Mouse (Mus musculus): ENCODE measurements around the gene Ppan. TPM values are rescaled to one million over a fixed set of nuclear protein-coding genes. Genes with fewer than 3 reads are reported as not detected.

Ppan gene
- total and polyA plus RNA-seq, 2 experiments from 2014 or later, result 36.8 to 45.4 TPM

DNA sequence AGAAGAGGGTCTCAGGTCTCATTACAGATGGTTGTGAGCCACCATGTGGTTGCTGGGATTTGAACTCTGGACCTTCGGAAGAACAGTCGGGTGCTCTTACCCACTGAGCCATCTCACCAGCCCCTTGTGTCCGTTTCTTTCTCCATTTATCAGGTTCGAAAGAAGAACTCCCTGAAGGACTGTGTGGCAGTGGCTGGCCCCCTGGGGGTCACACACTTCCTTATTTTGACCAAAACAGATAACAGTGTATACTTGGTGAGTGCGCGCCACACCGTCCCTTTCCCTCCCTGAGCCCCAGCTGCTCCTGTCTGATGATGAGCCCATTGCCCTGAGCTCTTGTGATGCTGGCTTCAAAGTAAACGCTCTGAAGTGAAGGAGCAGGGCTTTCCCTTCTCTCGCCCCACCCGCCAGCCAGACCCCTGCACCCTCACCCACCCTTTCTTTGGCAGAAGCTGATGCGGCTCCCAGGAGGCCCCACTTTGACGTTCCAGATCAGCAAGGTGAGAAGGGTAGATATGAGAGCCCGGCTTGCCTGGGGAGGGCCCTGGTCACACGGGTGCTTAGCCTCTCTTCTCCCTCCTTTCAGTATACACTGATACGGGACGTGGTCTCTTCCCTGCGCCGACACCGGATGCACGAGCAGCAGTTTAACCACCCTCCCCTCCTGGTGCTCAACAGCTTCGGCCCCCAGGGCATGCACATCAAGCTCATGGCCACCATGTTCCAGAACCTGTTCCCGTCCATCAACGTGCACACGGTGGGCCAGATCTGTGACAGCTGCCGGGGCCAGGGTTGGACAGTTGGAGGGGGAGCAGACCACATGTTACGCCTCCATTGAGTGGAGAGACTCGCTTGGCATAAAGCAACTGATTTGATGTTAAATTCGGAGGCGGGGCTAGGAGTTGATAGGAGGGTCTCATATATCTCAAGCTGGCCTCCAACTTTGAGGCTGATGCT is 1.5 kb downstream of the Ppan start:
- Histone ChIP-seq H3K4me3 (ENCODE audit: low read length) (no peak overlapping the region), H3K9ac (replicated peaks; ENCODE audit: low read length) (no peak overlapping the region; the same call in 1 of the 2 replicates), H3K27me3 (ENCODE audit: insufficient read depth, low read length) (no peaks in the 10 kb centered on the region), H3K4me1 (ENCODE audit: insufficient read depth, low read length) (no peaks in the 10 kb centered on the region), H3K36me3 (ENCODE audit: insufficient read depth, low read length) (peaks cover 47% of the 10 kb centered on the region), H3K27ac (no peak overlapping the region), H3K9me3 (ENCODE audit: low read length) (no peaks in the 10 kb centered on the region), H3K4me2 (ENCODE audit: low read depth, low read length) (peak overlapping the region; percentile 65)
- DNase-seq (ENCODE audit: low spot score) (no peak), ATAC-seq (no peak)
- TF ChIP-seq CTCF (IDR thresholded peaks at IDR 0.05; ENCODE audit: low read depth), result no peak
- WGBS, result 86% methylated on average over 29 of the region's 29 CpGs

DNA sequence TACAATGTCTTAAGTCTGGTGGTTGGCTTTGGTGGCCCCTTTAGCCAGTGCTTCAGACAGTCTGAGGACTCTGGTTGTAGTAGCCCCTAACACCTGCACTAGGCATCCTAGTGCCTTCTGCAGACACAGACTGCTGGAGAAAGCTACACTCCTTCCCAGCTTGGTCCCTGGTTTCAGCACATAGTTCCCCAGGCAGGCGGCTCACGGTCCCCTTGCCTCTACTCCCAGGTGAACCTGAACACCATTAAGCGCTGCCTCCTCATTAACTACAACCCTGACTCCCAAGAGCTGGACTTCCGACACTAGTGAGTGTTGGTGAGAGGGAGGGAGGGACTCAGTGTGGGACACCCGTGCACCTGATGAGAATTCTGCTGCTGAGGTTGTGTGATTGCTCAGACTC is 2.4 kb downstream of the Ppan start:
- Histone ChIP-seq H3K4me1 (ENCODE audit: insufficient read depth, low read length) (no peaks in the 10 kb centered on the region), H3K9ac (replicated peaks; ENCODE audit: low read length) (no peak overlapping the region), H3K4me2 (ENCODE audit: low read depth, low read length) (no peak overlapping the region), H3K9me3 (ENCODE audit: low read length) (no peaks in the 10 kb centered on the region), H3K27me3 (ENCODE audit: insufficient read depth, low read length) (no peaks in the 10 kb centered on the region), H3K4me3 (ENCODE audit: low read length) (no peak overlapping the region), H3K27ac (no peak overlapping the region), H3K36me3 (ENCODE audit: insufficient read depth, low read length) (peaks cover 57% of the 10 kb centered on the region)
- DNase-seq (ENCODE audit: low spot score), result no peak
- no peak for ATAC-seq
- TF ChIP-seq CTCF (IDR thresholded peaks at IDR 0.05; ENCODE audit: low read depth), result no peak
- 93% methylated on average over 5 of the region's 5 CpGs for WGBS

DNA sequence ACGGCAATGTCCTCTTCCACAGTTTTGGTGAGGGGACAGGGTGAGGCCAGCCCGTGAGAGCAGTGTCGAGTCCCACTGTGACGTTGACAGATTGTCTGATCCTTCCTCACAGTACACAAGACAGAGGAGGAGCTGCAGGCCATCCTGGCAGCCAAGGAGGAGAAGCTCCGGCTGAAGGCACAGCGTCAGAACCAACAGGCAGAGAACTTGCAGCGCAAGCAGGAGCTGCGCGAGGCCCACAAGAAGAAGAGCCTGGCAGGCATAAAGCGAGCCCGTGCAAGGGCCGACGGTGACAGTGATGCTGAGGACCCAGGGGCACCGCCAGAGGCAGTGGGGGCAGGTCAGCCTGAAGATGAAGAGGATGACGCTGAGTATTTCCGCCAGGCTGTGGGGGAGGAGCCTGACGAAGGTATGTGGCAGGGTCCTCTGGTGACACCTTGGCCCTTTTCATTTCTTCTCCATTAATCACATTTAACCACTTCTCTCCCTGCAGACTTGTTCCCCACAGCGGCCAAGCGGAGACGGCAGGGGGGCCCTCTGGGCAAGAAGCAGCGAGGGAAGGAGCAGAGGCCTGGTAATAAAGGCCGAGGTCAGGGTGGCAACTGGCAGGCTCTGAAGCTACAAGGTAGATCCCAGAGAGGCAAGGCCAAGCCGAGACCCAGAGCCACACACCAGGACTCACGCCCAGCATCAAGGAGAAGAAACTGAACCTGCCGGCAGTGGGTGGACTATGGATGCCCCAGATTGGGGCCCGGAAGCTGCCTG is 3.5 kb downstream of the Ppan start:
- 79% methylated on average over 26 of the region's 26 CpGs for WGBS
- no peak for TF ChIP-seq CTCF (IDR thresholded peaks at IDR 0.05; ENCODE audit: low read depth)
- no peaks in the 10 kb centered on the region for H3K9me3 ChIP-seq (ENCODE audit: low read length)
- no peak overlapping the region for H3K4me3 ChIP-seq (ENCODE audit: low read length)
- no peak overlapping the region for H3K27ac ChIP-seq
- ATAC-seq (no peak), DNase-seq (ENCODE audit: low spot score) (no peak)
- H3K4me2 ChIP-seq (ENCODE audit: low read depth, low read length), result no peak overlapping the region
- no peaks in the 10 kb centered on the region for H3K27me3 ChIP-seq (ENCODE audit: insufficient read depth, low read length)
- H3K9ac ChIP-seq (replicated peaks; ENCODE audit: low read length), result no peak overlapping the region
- no peaks in the 10 kb centered on the region for H3K4me1 ChIP-seq (ENCODE audit: insufficient read depth, low read length)
- peaks cover 63% of the 10 kb centered on the region for H3K36me3 ChIP-seq (ENCODE audit: insufficient read depth, low read length)

DNA sequence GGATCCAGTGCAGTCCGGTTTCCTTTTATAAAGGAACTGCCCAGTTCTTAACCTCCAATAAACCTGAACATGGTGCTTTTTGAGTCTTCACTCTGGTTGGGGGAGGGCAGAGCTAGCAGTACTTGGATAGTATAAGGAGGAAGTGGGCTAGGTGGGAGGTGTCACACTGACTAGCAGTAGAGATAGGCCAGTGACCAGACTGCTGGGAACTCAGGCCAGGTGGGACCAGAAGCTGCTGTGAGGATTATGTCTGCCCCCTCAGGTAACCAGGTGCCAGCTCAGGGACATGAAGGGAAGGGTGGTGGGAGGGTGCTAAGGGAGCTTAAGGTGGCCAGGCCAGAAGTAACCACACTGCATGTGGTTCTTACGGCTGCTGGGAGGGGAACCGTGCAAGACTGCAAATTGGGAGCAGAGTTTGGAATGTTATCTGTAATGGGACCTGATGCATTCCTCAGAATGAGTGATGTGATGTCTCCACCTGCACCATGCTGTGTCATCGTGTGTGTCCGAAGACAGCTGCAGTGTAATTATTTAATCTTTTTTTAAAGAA is 4.2 kb downstream of the Ppan start:
- no peak overlapping the region for H3K4me3 ChIP-seq (ENCODE audit: low read length)
- no peak for ATAC-seq
- H3K36me3 ChIP-seq (ENCODE audit: insufficient read depth, low read length), result peaks cover 63% of the 10 kb centered on the region

GRCm38 (mm10) chr9:20893069-20893468 is 5.1 kb downstream of the Ppan start:
- H3K9ac ChIP-seq (replicated peaks; ENCODE audit: low read length), result no peak overlapping the region
- H3K4me2 ChIP-seq (ENCODE audit: low read depth, low read length), result no peak overlapping the region
- H3K4me1 ChIP-seq (ENCODE audit: insufficient read depth, low read length), result peaks cover 6% of the 10 kb centered on the region; the same call in 1 of the 2 replicates
- H3K36me3 ChIP-seq (ENCODE audit: insufficient read depth, low read length), result peaks cover 63% of the 10 kb centered on the region
- ATAC-seq (no peak), DNase-seq (ENCODE audit: low spot score) (no peak)
- no peak overlapping the region for H3K27ac ChIP-seq
- no peak for TF ChIP-seq CTCF (IDR thresholded peaks at IDR 0.05; ENCODE audit: low read depth)
- H3K27me3 ChIP-seq (ENCODE audit: insufficient read depth, low read length), result no peaks in the 10 kb centered on the region
- 61% methylated on average over 5 of the region's 5 CpGs for WGBS
- H3K9me3 ChIP-seq (ENCODE audit: low read length), result no peaks in the 10 kb centered on the region
- no peak overlapping the region for H3K4me3 ChIP-seq (ENCODE audit: low read length)

More for the DNA sequence above, 4.2 kb downstream of the Ppan start:
- Histone ChIP-seq H3K27ac (no peak overlapping the region), H3K9me3 (ENCODE audit: low read length) (no peaks in the 10 kb centered on the region), H3K9ac (replicated peaks; ENCODE audit: low read length) (no peak overlapping the region), H3K27me3 (ENCODE audit: insufficient read depth, low read length) (no peaks in the 10 kb centered on the region), H3K4me1 (ENCODE audit: insufficient read depth, low read length) (no peaks in the 10 kb centered on the region), H3K4me2 (ENCODE audit: low read depth, low read length) (no peak overlapping the region)
- DNase-seq (ENCODE audit: low spot score), result no peak
- 63% methylated on average over 5 of the region's 5 CpGs for WGBS
- TF ChIP-seq CTCF (IDR thresholded peaks at IDR 0.05; ENCODE audit: low read depth), result no peak

DNA sequence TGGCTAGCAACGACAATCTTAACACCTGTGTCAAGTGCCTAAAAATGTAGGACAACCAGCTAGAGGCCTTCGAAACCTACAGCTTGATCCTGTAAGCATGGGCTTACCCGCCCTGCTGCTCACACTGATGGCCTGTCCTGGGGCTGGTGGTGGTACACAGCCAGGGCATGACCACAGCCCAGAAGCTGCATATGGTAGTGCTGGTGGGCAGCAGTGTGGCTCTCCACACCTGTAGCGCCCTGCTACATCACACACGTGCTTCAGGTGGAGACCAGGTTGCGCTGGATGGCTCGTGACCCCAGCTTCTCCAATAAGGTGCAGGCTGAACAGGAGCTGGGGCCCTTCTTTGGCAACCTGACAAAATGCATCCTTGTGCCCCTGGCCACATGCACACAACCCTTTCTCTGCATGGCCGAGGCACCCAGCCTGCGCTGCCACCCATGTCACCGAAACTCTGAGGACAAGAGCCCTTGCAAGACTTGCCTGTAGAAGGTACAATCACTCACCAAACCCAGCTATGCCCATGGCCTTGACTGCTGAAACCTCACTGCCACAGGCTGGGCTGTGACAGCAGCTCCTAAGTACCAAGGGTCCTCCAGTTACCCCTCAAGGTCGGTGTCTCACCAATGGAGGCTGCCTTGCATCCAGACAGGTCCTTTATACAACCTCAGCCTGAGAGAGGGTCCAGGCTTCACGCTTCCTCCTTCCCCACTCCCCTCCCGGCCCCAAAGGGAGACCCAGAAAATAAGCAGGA is 5.8 kb downstream of the Ppan start:
- DNase-seq (ENCODE audit: low spot score) (no peak), ATAC-seq (no peak)
- no peak overlapping the region for H3K4me3 ChIP-seq (ENCODE audit: low read length)
- H3K9ac ChIP-seq (replicated peaks; ENCODE audit: low read length), result no peak overlapping the region
- 89% methylated on average over 13 of the region's 13 CpGs for WGBS
- H3K27ac ChIP-seq, result no peak overlapping the region
- no peak overlapping the region for H3K4me2 ChIP-seq (ENCODE audit: low read depth, low read length)
- TF ChIP-seq CTCF (IDR thresholded peaks at IDR 0.05; ENCODE audit: low read depth), result no peak
- H3K9me3 ChIP-seq (ENCODE audit: low read length), result no peaks in the 10 kb centered on the region
- peaks cover 6% of the 10 kb centered on the region; the same call in 1 of the 2 replicates for H3K4me1 ChIP-seq (ENCODE audit: insufficient read depth, low read length)
- H3K36me3 ChIP-seq (ENCODE audit: insufficient read depth, low read length), result peaks cover 63% of the 10 kb centered on the region
- no peaks in the 10 kb centered on the region for H3K27me3 ChIP-seq (ENCODE audit: insufficient read depth, low read length)

Measured in hindbrain, postnatal 0 days (tissue).